Mouse (Mus musculus) right cerebral cortex, postnatal 25 days (tissue): ENCODE measurements around the gene 1700015G11Rik.

ENCODE experiments used
- DNase-seq: peaks from one replicate; pipeline ENCODE4 v3.0.0; 2022

Gene 1700015G11Rik

GRCm38 (mm10) chr7:52015628-52016027, at the start of gene 1700015G11Rik:
1700015G11Rik (minus strand) TSS chr7:52015728.
- no peak for DNase-seq

GRCm38 (mm10) chr7:52056954-52057353, 41.4 kb upstream of the 1700015G11Rik start:
- no peak for DNase-seq

GRCm38 (mm10) chr7:52056274-52056673, 40.7 kb upstream of the 1700015G11Rik start:
- DNase-seq = no peak

- no peak for DNase-seq
Measured at GRCm38 (mm10) chr7:52055831-52056230, 40.3 kb upstream of the 1700015G11Rik start.

GRCm38 (mm10) chr7:52037600-52038582, 22.4 kb upstream of the 1700015G11Rik start:
- no peak for DNase-seq

- no peak for DNase-seq
Measured at GRCm38 (mm10) chr7:52024050-52024626, 8.6 kb upstream of the 1700015G11Rik start.

- DNase-seq = no peak
Measured at GRCm38 (mm10) chr7:52022039-52022438, 6.5 kb upstream of the 1700015G11Rik start.

- DNase-seq = no peak
Measured at GRCm38 (mm10) chr7:52015180-52015579, 348 bp downstream of the 1700015G11Rik start.

GRCm38 (mm10) chr7:52013457-52013856, 2.1 kb downstream of the 1700015G11Rik start:
- no peak for DNase-seq

GRCm38 (mm10) chr7:52007138-52007537, 8.4 kb downstream of the 1700015G11Rik start:
- DNase-seq = no peak

GRCm38 (mm10) chr7:52006296-52006630, 9.3 kb downstream of the 1700015G11Rik start:
- DNase-seq = no peak

GRCm38 (mm10) chr7:52005511-52006295, 9.8 kb downstream of the 1700015G11Rik start, which contains the start of gene Svip:
Svip (minus strand) TSS chr7:52006018.
- DNase-seq = peak; percentile 92

GRCm38 (mm10) chr7:51991020-51991419, 24.5 kb downstream of the 1700015G11Rik start:
- DNase-seq = no peak

GRCm38 (mm10) chr7:51986909-51987308, 28.6 kb downstream of the 1700015G11Rik start:
- no peak for DNase-seq

GRCm38 (mm10) chr7:51985763-51986162, 29.8 kb downstream of the 1700015G11Rik start:
- no peak for DNase-seq

GRCm38 (mm10) chr7:51982303-51982702, 33.2 kb downstream of the 1700015G11Rik start:
- no peak for DNase-seq

GRCm38 (mm10) chr7:51979271-51979670, 36.3 kb downstream of the 1700015G11Rik start:
- no peak for DNase-seq

GRCm38 (mm10) chr7:51975181-51975580, 40.3 kb downstream of the 1700015G11Rik start:
- no peak for DNase-seq

- no peak for DNase-seq
Measured at GRCm38 (mm10) chr7:51973526-51973925, 42.0 kb downstream of the 1700015G11Rik start.

GRCm38 (mm10) chr7:51973091-51973490, 42.4 kb downstream of the 1700015G11Rik start:
- no peak for DNase-seq

GRCm38 (mm10) chr7:51972252-51972855, 43.2 kb downstream of the 1700015G11Rik start:
- DNase-seq = peak; percentile 38

- no peak for DNase-seq
Measured at GRCm38 (mm10) chr7:51969379-51969778, 46.1 kb downstream of the 1700015G11Rik start.

- DNase-seq = no peak
Measured at GRCm38 (mm10) chr7:51967581-51967980, 47.9 kb downstream of the 1700015G11Rik start.
